Mouse (Mus musculus): ENCODE measurements around the gene Ptcra. TPM values are rescaled to one million over a fixed set of nuclear protein-coding genes. Genes with fewer than 3 reads are reported as not detected.
"Not testable (repeated sequence)": the region's sequence is repeated elsewhere in the genome, so short reads cannot be mapped to it uniquely, and the experiment has no call there.

The Ptcra gene
- polyA plus RNA-seq, 1 experiment: 0.23 TPM

DNA sequence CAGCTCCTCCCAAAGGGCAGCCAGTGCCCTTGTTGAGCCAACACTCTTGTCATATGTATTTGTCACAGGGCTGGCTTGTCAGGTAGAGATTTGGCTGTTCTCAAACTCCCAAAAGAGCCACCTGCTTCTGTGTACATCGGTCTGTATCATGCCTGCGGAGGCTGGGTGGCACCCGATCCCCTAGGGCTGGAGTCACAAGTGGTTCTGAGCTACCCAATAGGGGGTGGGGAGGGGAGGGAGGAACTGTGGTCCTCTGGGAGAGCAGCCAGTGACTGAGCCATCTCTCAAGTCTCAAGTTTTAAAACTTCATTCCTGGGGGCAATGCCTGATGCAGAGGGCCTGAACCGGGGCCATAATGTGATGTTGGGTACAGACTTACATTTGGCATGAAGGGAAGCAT lies 33.2 kb upstream of the Ptcra start:
- Histone ChIP-seq H3K27me3 (ENCODE audit: control insufficient read depth, insufficient read depth, low read length) (no peaks in the 10 kb centered on the region), H3K27ac (ENCODE audit: insufficient read depth, low read length) (no peak overlapping the region), H3K4me3 (replicated peaks; ENCODE audit: insufficient read depth, low read depth, low read length) (no peak overlapping the region), H3K4me1 (ENCODE audit: control insufficient read depth, insufficient read depth, low read length) (no peaks in the 10 kb centered on the region)
- WGBS: 87% methylated on average over 4 of the region's 4 CpGs
- DNase-seq: no peak
- TF ChIP-seq POLR2A (IDR thresholded peaks at IDR 0.05; ENCODE audit: borderline replicate concordance, insufficient read depth, low read length) (no peak), CTCF (IDR thresholded peaks at IDR 0.05; ENCODE audit: borderline replicate concordance, insufficient read depth, low read depth, low read length) (no peak)

DNA sequence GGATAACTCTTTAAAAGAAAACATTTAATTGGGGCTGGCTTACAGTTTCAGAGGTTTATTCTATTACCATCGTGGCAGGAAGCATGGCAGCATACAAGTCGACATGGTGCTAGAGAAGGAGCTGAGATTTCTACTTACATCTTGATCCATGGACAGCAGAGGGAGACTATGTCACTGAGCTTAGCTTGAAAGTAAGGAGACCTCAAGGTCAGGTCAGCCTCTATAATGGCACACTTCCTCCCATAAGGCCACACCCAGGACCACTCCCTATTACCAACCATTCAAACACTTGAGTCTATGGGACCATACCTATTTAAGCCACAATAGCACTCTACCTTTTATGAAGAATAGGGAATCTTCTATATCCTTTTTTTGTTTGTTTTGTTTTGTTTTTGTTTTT lies 29.5 kb upstream of the Ptcra start:
- no peak overlapping the region for H3K27ac ChIP-seq (ENCODE audit: insufficient read depth, low read length)
- no peaks in the 10 kb centered on the region for H3K4me1 ChIP-seq (ENCODE audit: control insufficient read depth, insufficient read depth, low read length)
- DNase-seq: no peak
- no peak for TF ChIP-seq POLR2A (IDR thresholded peaks at IDR 0.05; ENCODE audit: borderline replicate concordance, insufficient read depth, low read length)
- TF ChIP-seq CTCF (IDR thresholded peaks at IDR 0.05; ENCODE audit: borderline replicate concordance, insufficient read depth, low read depth, low read length): no peak
- WGBS: 90% methylated on average over 2 of the region's 2 CpGs
- no peak overlapping the region for H3K4me3 ChIP-seq (replicated peaks; ENCODE audit: insufficient read depth, low read depth, low read length)
- H3K27me3 ChIP-seq (ENCODE audit: control insufficient read depth, insufficient read depth, low read length): no peaks in the 10 kb centered on the region

DNA sequence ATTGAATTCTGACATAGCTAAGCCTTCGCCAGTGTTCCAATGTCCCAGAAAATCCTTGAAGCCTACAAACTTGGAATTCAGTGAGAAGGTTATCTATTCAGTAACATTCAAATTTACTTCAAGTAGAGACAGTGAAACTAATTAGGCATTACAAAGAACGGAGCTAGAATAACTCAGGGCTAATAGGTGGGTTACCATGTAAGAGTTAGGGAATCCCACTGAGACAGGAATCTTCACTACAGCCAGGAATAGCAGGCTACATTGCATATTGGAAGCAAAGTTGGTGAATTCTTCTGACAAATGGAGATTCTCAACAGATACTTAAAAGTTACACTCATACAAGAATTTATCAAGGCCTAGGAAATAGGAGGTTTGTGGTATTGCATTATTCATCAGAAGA lies 24.5 kb upstream of the Ptcra start:
- not testable (repeated sequence) for H3K27me3 ChIP-seq (ENCODE audit: control insufficient read depth, insufficient read depth, low read length); DNase-seq; H3K4me1 ChIP-seq (ENCODE audit: control insufficient read depth, insufficient read depth, low read length); H3K27ac ChIP-seq (ENCODE audit: insufficient read depth, low read length); H3K4me3 ChIP-seq (replicated peaks; ENCODE audit: insufficient read depth, low read depth, low read length)
- 50% methylated on average over 2 of the region's 2 CpGs for WGBS

DNA sequence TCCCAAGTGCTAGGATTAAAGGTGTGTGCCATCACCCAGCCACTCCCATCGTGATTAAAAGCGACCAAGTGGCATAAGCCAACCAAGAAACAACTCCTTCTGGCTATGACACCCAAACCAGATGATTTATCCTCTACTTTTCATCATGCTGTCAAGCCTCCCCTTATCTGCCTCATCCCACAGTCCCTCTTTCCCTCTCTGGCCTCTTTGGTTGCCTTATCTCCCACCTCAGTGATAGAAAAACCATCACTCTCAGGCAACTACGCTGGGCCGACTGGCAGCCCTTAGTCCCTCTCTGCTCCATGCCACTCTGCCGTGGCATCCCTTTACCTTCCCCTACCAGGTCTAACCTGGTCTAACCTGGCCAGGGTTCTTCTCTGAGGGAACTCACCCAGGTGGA lies 23.4 kb upstream of the Ptcra start:
- no peaks in the 10 kb centered on the region for H3K4me1 ChIP-seq (ENCODE audit: control insufficient read depth, insufficient read depth, low read length)
- no peak overlapping the region for H3K4me3 ChIP-seq (replicated peaks; ENCODE audit: insufficient read depth, low read depth, low read length)
- H3K27me3 ChIP-seq (ENCODE audit: control insufficient read depth, insufficient read depth, low read length): no peaks in the 10 kb centered on the region
- 93% methylated on average over 5 of the region's 5 CpGs for WGBS
- TF ChIP-seq CTCF (IDR thresholded peaks at IDR 0.05; ENCODE audit: borderline replicate concordance, insufficient read depth, low read depth, low read length) (no peak), POLR2A (IDR thresholded peaks at IDR 0.05; ENCODE audit: borderline replicate concordance, insufficient read depth, low read length) (no peak)
- no peak for DNase-seq
- H3K27ac ChIP-seq (ENCODE audit: insufficient read depth, low read length): no peak overlapping the region

DNA sequence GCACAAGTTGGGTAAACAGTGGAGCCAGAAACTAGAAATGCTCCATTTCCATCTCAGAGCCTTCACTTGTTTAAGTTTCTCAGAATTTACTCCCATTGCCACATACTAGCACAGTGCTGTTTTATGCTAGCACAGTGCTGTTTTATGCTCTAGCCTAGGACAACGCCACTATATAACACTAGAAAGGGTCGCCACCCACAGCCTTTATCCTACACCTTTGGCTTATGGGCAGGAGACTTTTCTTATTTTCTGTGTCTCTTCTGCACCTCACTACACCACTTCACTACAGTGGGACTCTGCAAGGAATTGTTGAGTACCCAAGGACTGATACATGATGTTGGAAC lies 19.7 kb upstream of the Ptcra start:
- Histone ChIP-seq H3K27me3 (ENCODE audit: control insufficient read depth, insufficient read depth, low read length) (no peaks in the 10 kb centered on the region), H3K4me3 (replicated peaks; ENCODE audit: insufficient read depth, low read depth, low read length) (peak overlapping the region; percentile 97), H3K4me1 (ENCODE audit: control insufficient read depth, insufficient read depth, low read length) (no peaks in the 10 kb centered on the region), H3K27ac (ENCODE audit: insufficient read depth, low read length) (no peak overlapping the region)
- WGBS: 83% methylated on average over 2 of the region's 2 CpGs
- DNase-seq: no peak
- TF ChIP-seq CTCF (IDR thresholded peaks at IDR 0.05; ENCODE audit: borderline replicate concordance, insufficient read depth, low read depth, low read length) (no peak), POLR2A (IDR thresholded peaks at IDR 0.05; ENCODE audit: borderline replicate concordance, insufficient read depth, low read length) (no peak)

DNA sequence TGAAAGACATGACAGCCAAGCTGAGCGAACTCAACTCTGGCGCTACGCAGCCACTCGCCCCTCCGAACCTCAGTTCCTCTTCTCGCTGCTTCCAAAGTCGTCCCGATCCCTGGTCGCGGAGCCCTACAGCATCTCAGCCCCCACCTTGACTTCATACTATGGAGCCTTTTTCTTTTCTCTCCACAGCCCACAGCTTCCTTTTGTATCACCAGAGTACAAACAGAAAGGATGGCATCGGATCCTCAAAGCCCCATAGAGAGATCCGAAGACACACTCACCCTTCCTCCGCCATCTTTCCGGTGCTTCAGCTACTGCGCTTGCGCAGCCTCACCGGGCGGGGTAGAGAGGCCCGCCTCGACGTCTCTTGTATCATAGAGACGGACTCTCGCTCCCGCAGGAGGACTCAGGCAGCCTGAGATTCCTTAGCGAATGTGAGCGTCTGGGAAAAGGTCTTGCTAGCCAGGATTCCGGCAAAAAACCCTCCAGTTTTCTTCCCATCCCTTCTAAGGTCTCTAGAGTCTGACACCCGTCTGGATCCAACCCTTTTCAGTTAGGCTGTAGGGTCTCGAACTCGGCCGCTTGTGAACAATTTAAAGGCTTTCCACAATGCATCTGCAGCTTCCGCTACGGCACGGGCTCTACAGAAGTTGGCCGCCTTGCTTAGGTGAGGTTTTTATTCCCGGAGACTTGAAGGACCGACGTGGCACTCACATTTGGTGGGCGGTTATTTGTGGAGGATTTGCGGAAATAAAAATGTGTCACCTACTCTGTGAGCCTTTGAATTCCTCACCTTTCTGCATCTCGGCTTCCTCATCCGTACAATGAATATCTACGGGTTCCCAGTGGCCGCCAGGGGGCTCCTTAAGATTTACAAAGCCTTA lies 19.1 kb upstream of the Ptcra start, which contains the start of gene Rpl7l1:
TSS of gene Rpl7l1 (minus strand) at position 332 of the 881 bp plus-strand sequence.
- Histone ChIP-seq H3K27ac (ENCODE audit: insufficient read depth, low read length) (peak within 1 kb of the TSS; percentile 23; the same call in 1 of the 2 replicates), H3K4me3 (replicated peaks; ENCODE audit: insufficient read depth, low read depth, low read length) (peak within 1 kb of the TSS; percentile 97), H3K27me3 (ENCODE audit: control insufficient read depth, insufficient read depth, low read length) (no peaks in the 10 kb centered on the region), H3K4me1 (ENCODE audit: control insufficient read depth, insufficient read depth, low read length) (no peaks in the 10 kb centered on the region)
- WGBS: under 1% methylated on average over 44 of the region's 44 CpGs
- no peak; the same call in 1 of the 2 replicates for TF ChIP-seq CTCF (IDR thresholded peaks at IDR 0.05; ENCODE audit: borderline replicate concordance, insufficient read depth, low read depth, low read length)
- peak; percentile 97 for TF ChIP-seq POLR2A (IDR thresholded peaks at IDR 0.05; ENCODE audit: borderline replicate concordance, insufficient read depth, low read length)
- DNase-seq: peak; percentile 92

DNA sequence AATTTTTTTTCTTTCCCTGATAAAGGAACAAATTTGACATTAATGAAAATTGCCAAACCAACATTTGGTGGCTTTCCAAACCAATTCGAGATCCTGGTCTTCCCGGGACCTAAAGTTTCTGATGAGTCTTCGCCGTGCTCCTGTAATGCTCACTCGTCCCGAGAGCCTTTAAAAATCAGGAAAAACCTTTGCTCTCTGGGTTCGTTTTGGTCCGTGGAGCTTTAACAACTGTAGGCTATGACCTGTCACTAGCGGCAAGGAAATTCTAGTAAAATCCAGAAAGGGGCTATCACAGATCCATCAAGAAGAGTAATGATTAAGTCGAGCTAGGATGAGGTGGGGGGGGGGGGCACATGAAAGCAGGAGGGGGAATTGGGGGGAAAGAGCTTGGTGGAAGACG lies 18.4 kb upstream of the Ptcra start:
- TF ChIP-seq CTCF (IDR thresholded peaks at IDR 0.05; ENCODE audit: borderline replicate concordance, insufficient read depth, low read depth, low read length): no peak
- Histone ChIP-seq H3K27ac (ENCODE audit: insufficient read depth, low read length) (peak overlapping the region; percentile 23; the same call in 1 of the 2 replicates), H3K27me3 (ENCODE audit: control insufficient read depth, insufficient read depth, low read length) (no peaks in the 10 kb centered on the region), H3K4me3 (replicated peaks; ENCODE audit: insufficient read depth, low read depth, low read length) (peak overlapping the region; percentile 97), H3K4me1 (ENCODE audit: control insufficient read depth, insufficient read depth, low read length) (no peaks in the 10 kb centered on the region)
- no peak for DNase-seq
- under 1% methylated on average over 11 of the region's 11 CpGs for WGBS

DNA sequence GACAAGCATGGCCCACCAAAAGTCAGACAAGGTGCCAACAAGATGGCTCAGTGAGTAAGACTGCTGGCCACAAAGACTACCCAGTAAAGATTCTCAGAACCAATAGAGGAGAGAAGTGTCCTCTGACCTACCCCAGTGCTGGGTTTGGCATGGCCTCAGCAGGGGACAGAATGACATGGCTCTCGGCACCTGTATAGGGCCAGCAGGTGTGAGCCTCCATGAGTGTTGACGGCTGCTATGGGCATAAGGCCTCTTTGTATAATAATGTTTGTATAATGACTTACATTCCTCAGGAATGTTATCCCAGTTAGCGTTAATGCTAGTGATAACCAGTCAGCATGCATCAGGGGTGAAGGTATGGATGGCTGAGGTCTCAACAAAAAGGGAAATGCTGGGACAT lies 12.6 kb upstream of the Ptcra start:
- no peak for DNase-seq
- TF ChIP-seq CTCF (IDR thresholded peaks at IDR 0.05; ENCODE audit: borderline replicate concordance, insufficient read depth, low read depth, low read length) (no peak), POLR2A (IDR thresholded peaks at IDR 0.05; ENCODE audit: borderline replicate concordance, insufficient read depth, low read length) (no peak)
- WGBS: 66% methylated on average over 3 of the region's 3 CpGs
- H3K27ac ChIP-seq (ENCODE audit: insufficient read depth, low read length): no peak overlapping the region
- no peaks in the 10 kb centered on the region for H3K27me3 ChIP-seq (ENCODE audit: control insufficient read depth, insufficient read depth, low read length)
- no peak overlapping the region for H3K4me3 ChIP-seq (replicated peaks; ENCODE audit: insufficient read depth, low read depth, low read length)
- 0 out of 2 replicates have a peak, but pooled peaks cover 3% of the 10 kb centered on the region for H3K4me1 ChIP-seq (ENCODE audit: control insufficient read depth, insufficient read depth, low read length)

All from cerebellum, adult 2 months (tissue).